Mouse (Mus musculus) c-Kit-negative CD71-positive TER-119-positive erythroid progenitor cells, embryonic 14.5 days (primary cell): Measurements from ENCODE around the gene Tubgcp2.

Source experiments
- DNase-seq: peaks from one replicate; pipeline ENCODE4 v3.0.0-alpha.2; 2013; ENCODE audit warnings: low read depth, low spot score

Gene Tubgcp2

DNA sequence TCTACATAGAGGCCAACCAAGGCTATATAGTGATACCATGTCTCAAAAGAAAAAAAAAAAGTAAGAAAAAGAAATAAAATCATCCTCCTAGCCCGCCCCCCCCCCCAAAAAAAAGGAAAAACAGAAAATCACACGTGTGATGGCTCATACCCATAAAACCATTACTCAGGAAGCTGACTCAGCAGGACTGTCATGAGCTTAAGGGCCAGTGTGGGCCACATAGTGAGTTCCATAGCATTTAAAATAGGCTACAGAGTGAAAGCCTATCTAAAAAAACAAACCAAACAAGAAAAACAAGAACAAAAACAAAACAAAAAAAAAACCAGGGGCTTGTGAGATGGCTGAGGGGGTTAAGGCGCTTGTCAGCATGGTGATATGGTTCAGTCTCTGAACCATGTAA, 55.7 kb downstream of the Tubgcp2 start:
- no peak for DNase-seq

DNA sequence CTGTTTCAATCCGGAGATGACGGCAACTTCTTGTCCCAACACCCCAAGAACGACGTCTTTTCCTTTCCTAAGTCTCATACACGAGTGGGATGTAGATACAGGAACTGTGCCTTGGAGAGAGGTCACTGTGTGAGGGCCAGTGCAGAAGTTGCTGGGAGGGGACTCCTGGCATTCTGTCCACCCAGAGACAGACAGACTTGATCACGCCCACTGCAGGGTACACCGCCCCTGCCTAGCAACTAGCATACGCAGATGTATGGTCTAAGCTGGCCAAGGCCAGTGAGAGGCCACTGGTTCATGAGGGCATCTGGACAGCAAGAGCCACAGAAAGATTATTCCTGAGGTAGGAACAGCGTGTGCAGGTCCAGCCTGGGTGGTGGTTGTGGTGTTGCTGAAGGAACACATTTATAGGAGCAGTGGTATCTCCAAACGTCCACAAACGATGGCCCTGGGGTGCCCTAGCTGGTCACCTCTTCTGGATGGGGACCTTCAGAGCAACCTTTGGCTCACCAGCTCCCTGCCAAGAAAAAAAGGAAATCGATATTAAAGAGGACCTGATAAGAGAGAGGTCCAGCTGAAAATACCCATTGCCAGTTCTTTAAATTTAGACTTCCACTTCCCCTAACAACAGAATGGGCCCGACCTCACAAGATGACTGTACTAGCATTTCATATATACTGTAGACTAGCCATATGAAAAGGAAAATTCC, 57.3 kb downstream of the Tubgcp2 start:
- no peak for DNase-seq

DNA sequence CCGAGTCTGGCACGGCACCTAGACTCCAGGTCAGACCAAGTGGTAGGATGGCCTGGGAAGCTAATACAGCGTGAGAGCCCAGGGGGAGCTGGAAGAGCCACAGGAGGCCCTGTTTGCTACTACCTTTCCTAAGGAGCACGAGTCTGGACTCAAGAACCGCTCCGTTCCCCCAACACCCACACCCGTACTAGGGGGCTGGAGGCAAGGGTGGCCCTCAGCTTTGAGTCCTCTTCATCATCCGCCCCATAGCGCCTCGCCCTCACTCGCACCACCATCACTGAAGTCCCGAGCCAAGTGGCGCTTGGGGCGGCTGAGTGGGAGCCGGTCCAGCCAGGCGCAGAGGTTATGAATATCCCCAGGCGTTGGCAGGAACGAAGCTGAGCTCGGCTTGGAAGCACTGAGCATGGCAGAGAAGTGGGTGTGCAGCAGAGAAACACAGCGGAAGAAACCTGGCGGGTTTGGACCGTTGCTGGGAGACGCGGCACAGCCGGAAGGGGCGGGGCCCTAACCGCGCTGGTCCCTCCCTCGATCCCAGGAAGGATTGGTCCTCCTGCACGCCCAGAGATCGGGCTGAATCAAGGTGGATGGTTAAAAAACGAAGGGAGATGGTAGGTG, 58.1 kb downstream of the Tubgcp2 start, which contains the start of gene 6430531B16Rik:
Gene 6430531B16Rik (minus strand): TSS at position 478 of the 615 bp plus-strand sequence.
- DNase-seq = no peak

DNA sequence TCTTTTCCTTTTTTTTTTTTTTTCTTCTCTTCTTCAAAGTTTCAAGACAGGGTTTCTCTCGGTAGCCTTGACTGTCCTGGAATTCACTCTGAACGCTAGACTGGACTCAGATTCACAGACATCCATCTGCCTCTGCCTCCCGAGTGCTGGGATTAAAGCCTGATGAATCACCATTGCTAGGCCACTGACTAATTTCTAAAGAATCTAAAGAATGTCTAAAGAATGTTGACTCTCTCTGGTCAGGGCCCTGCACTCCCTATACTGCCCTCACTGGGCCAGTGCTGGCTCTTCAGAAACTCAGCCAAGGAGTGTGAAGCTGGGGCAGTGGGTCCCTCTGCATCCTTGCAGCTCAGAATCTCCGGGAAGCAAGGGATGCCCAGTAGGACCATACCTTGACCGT, 61.0 kb downstream of the Tubgcp2 start:
- DNase-seq = no peak

DNA sequence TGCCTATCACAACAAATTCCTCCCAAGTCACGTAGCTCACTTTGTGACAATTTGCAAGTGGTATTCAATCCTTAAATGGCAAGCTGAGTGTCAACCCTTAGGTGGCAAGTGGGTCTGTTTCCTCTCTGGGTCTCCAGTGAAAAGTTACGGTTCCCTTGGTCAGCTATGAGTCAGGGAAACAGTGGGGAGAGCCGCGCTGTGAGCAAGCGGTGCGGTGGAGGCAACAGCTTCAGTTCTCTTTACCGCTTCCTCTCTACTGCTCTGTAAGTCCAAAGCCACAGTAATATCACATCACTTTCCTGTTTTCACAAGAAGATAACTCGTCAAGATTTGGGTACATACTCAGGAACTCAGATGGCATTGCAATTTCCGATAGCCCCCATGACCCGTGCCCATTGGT, 62.2 kb downstream of the Tubgcp2 start:
- no peak for DNase-seq

DNA sequence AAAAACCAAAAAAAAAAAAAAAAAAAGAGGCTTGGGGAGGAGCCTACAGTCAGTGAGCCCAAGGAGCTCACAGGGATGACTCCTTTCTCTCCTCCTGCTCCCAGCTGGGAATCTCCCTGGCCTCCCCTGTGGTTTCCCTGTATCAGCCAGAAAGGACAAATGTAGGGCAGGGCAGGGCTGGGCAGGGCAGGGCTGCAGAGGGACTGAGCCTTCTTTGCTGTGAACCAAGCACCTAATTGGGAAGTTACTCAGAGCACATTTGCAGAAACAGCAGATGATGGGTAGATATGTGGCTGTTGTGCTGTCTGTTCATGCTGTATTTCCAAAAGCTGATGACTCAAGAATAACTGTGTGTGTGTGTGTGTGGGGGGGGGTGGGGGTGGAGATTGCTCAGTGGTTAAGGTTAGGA, 63.5 kb downstream of the Tubgcp2 start:
- no peak for DNase-seq

DNA sequence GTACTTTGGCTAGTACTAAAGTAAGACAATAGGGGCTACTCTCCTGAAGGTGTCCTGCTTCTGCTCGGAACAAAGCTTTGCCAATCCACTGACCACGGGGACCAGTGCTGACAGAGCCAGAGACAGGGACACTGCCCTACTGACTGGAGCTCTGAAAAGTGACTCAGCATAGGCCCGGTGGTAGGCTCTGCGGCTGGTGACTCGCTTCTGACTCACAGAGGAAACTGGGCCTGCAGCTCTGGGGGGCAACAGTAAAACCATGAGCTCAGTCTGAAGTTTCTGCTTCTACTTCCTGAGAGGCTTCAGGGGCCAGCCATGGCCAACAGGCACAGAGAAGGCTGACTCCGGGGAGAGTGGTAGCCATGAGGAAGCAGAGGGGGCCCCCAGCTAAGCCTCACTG, 65.0 kb downstream of the Tubgcp2 start:
- DNase-seq = no peak

DNA sequence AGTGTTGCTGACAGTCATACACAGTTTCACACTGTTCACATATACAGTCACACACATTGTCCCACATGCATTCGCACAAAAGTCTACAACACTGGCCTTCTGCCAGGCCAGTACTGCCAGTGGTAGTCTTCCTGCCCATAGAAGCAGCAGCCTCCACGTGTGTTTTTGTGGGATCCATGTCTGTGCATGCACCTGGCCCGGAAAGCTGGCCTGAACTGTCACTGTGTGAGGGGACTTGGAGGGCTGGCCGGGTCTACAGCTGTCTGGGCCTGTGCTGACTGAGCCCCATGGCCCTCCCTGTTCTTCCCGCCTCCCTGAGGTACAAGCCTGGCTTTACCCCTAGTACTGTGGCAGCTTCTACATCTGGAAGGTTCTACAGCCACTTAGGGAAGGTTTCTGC, 65.5 kb downstream of the Tubgcp2 start:
- DNase-seq = no peak

DNA sequence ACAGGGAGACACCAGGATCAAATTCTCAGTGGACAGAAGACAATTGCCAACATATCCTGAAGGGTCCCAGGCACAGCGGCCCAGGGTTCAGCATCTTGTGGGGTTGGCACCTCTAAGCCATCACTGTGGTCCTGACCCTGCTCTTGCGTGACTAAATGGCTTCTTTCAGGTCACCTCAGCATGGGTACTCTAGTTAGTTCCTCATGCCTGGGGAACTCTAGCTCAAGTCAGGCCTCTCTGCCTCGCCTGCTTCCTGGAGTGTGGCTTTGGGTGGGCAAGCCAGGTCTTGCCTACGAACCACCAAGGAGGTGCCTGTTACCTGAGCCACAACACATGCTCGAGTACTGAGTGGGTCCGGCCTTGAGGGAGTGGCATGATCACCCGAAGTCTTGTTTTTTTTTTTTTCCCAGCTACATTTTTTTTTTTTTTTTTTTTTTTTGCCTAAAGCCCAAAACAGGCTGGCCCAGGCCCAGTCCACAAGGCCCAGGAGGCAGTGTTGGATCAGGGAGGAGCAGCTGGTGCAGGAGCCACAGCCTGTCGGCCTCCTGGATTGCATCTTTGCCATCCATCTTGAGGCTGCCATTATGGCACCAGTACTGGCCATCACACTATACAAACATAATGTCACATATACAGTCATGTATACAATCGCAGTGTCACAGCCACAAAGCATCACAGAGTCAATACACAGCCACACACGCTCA, 66.1 kb downstream of the Tubgcp2 start:
- DNase-seq = no peak

DNA sequence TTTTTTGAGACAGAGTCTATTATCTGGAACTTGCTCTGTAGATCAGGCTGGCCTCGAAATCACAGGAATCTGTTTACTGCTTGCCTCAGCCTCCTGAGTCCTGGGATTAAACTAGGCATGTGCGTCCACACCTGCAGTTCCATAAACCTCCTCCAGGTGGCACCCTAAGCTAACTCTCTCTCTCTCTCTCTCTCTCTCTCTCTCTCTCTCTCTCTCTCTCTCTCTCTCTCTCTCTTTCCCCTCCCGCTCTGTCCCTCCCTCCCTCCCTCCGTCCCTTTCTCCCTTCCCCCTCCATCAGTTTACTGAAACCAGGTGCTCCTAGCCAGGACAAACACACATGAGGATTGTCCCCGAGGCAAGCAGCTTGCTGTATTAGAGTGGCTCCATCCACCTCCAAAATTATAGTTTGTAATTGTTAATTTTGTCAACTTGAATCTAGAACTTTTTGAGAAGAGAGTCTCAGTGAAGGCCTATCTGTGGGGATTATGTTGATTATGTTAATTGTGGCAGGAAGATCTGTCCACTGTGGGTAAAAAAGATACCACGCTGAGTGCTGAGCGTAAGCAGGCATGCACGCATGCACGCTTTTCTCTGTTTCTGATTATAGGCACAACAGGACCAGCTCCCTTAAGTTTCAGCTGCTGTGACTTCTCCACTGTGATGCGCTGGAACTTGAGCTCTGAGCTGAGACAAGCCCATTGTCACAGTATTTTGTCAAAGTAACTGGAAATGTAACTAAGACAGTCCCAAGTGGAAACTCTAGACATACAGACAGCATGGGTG, 66.9 kb downstream of the Tubgcp2 start:
- DNase-seq = peak; percentile 47

DNA sequence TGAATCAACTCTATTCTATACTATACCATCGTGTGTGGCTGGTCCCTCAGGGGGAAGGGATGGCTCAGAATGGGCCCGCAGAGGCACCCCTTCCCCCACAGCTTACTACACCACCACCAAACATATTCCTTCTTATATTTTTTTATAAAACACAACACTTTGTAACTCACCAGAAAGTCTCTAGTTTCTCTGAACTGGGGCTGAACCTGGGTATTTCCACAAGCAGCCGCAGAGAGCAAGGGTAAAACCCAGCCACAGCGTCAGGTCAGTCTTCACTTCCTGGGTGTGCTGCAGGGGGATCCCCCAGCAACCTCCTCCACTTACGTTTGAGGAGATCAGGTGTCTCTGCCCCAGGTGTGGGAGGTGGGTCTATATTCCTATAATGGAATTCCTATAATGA, 68.0 kb downstream of the Tubgcp2 start:
- DNase-seq = no peak

DNA sequence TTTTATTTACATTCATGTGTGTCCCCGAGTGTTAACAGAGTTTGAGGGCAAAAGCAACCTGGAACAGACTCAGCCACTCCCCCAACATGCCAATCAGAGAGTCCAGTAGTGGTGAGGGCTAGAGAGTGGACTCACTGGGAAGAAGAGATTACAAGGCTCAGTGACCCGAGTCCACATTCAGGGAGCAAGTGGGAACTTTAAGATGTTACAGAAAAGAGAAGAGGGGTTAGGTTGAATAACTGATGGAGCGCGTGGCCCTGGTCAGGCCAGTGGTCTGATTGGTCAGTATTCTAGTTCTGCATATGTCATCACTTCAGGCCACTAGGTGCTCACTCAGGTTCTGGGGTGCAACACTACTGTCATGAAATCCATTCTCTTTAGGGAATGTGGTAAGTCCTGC, 69.3 kb downstream of the Tubgcp2 start:
- no peak for DNase-seq

DNA sequence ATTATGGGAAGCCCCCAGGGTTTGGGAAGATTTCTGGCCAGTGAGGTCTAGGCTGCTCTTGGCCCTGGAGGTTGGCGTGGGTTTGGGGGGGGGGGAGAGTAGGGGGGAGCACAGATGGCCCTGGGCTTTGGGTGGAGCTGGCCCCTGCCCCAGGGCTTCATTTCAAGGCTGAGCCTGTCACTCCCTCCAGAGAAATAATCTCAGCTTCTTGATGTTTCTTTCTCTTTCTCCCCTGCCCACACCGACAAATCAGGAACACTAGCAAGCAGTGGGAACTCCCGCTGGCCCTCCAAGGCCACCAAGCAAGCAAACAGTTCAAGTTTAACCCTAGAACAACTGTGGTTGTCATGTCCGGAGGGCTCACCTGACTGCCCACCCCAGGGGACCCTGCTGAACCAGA, 72.7 kb downstream of the Tubgcp2 start:
- DNase-seq = no peak

DNA sequence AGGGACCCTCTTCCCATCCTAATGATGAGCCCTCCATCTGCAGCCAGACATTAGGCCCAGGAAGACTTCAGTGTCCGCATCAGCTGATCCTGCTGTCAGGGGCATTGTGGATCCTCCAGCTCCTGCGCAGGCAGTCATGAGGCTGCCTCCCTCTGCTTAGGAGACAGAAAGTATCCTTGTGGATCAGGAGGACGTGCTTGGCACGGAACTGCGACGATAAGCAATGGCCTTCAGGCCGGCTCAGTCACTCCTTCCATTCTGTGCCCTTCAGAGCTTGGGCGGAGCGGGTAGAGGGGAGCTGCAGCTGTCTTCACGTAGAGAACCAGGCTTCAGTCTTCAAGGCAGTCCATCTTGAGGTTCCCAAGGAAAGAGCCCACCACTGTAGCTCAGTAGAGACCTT, 75.3 kb downstream of the Tubgcp2 start:
- no peak for DNase-seq

DNA sequence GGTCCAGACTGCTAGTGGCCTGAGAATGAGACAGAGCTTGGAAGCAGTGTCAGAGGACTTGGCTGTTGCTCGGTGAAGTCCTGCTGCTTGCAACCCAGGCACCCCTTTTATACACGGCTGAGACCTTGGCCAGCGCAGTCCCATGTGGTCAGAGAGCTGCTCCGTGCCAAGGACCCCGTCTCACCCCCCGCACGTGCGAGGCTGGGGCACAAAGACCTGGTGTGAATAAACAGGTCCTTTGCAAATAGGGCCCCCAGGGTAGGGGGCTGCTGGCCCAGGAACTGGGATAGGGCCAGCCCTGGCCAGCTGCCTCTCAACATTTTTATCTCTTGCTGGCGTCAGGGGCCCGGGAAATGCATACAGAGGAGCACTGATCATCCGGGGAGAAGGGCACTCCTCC, 78.5 kb downstream of the Tubgcp2 start:
- no peak for DNase-seq

DNA sequence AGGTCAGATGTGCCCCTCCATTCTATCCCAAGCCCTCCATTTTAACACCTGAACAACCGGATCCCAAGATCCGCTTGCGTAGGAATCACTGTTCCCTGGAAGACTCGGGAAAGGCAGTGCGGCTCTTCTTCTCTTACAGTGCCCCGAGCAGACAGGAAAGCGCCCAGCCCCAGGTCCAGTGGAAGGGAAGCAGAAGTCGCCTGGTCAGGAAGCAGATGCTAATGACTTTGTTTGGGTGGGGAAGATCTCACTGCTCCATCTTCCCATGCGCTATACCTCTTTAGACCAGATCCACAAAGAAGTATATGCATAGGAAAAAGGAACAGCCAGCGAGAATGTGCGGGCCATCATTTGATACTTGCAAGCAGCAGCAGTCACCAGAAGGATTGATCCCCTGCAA, 79.0 kb downstream of the Tubgcp2 start:
- DNase-seq = no peak

DNA sequence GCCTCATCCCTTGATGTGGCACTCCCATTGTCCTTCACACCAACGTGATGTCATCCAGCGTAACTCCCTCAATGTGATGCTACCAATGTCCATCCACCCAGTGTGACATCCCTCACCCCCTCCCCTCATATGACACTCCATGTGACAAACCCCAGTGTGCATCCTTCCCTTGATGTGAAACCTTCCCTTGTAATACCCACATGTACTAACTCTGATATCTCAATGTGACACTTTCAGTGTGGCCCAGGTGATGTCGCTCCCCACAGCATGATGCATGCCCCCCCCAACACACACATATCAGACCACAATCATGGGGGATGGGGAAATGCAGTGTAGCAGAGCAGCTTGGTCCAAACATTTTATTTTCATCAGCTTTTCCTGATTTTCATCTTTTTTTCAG, 79.8 kb downstream of the Tubgcp2 start:
- DNase-seq = no peak

DNA sequence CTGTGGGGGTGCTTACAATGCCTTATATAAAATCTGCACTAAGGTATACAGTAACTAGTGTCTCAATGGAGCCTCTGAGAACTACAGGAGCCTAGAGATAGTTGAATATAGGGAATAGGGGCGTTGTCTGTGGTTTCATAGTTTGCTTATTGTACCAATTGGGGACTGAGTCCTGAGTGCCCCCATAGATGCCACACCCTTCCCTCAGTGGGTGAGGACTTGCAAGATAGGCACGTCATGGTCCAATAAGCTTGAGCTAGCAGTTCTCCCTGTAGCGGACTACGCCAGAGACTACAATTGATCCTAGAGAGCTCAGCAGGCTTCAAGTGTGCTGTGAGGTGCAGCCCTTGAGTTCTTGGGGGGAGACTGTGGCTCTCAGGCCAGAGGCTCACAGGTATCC, 81.0 kb downstream of the Tubgcp2 start:
- DNase-seq = no peak

DNA sequence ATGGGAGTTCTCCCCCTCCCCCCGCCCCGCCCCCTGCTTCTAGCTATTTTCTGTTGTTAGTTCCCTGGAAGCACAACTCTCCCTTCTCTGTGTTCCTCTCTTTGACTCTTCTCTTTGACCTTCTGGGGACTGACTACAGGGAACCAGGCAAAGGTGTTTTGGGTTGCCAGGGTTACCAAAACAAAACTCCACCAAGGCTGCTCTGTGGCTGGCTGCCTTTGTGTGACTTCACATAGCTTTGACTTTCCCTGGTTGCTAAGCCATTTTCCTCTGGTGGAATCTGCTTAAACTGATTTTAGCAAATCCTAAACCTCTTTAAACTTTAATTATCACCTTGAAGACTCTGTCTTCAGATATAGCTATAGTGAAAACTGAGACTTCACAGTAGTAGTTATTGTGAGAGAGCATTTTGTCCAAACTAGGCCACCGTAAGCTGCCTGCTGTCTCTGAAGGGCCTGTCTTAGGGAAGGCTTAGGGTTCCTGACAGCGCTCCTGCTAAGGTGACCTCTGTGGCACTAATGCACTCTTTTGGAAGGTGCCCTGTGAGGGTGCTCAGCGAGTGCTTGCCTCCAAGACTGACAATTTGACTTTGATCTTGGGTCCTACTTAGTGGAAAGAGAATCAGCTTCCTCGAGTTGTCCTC, 84.4 kb downstream of the Tubgcp2 start:
- no peak for DNase-seq

DNA sequence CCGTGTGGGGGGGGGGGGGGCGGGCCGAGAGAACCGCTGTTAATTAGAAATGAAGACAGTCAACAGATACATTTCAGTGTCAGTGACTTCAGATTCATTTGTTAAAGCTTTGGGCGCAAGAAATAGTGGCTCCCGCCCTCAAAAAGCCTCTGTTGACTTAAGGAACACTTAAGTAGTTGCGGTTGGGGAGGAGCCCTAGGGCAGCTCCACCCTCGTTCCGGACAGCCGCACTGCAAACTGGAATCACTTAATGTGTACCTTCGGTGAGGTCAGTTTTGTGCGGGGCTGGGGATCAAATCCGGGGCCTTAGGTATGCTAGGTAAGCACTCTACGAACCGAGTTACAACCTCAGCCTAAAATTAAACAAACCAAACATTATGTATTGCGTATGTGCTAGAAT, 85.4 kb downstream of the Tubgcp2 start:
- DNase-seq = no peak

DNA sequence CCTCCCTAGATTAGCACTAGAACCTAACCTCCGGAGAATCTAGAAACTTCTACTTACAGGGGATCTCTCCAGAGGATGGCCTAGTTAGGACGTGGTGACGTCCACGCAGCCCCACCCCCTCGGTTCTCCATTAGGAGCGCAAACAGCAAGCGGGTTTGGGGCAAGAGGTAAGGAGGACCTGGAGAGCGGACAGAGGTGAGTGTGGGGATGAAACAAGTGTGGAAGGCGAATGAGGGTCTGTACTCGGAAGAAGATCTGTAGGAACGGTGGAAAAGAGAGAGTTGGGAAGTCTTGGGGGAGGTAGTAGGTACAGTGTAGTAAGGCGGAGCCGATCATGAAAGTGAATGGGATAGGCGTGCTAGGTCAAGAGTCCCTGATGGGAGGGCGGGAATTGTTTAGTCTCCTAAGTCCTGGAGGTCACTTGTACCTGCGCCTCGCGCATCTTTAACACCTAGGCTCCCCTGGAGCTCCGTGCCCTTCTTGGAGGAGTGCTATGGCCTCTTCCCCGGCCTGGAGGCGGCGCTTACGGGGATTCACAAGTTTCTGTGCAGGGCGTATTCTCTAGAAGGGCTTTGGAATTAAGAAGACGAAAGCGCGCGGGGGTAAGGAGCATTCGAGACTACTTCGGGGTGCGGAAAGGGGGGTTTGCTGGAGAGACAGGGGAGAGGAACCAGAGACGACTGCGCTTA, 86.0 kb downstream of the Tubgcp2 start:
- DNase-seq = no peak
